Mouse (Mus musculus) lung, embryonic 14.5 days (tissue): ENCODE results near the gene Tbc1d8. TPM values are rescaled to one million over a fixed set of nuclear protein-coding genes. Genes with fewer than 3 reads are reported as not detected.
A peak's percentile ranks its signal among the peaks of the same experiment; 100 is the strongest.

Experiments
- ATAC-seq: fragments of 200-750 bp; cut with Nextera tagmentation; 2 replicates; pipeline ENCODE4 v1.8.0; 2017; ENCODE audit warnings: mild to moderate bottlenecking, moderate TSS enrichment, moderate library complexity; ENCODE audit not compliant: insufficient read depth
- DNase-seq: peaks from one replicate; pipeline ENCODE4 v3.0.0-alpha.2; 2015
- H3K27ac ChIP-seq: fragments of 300-500 bp; sonication (generic); 2 replicates; pipeline ENCODE4 v1.5.1; 2014; ENCODE audit warnings: low read depth, mild to moderate bottlenecking, moderate library complexity
- H3K27me3 ChIP-seq: fragments of 300-500 bp; sonication (generic); 2 replicates; pipeline ENCODE4 v1.6.1; 2014; ENCODE audit warnings: low read length, control low read depth; ENCODE audit not compliant: insufficient read depth
- H3K36me3 ChIP-seq: fragments of 300-500 bp; sonication (generic); 2 replicates; pipeline ENCODE4 v1.6.1; 2014; ENCODE audit warnings: control low read depth; ENCODE audit not compliant: insufficient read depth
- H3K4me1 ChIP-seq: fragments of 300-500 bp; sonication (generic); 2 replicates; pipeline ENCODE4 v1.6.1; 2014; ENCODE audit warnings: antibody characterized with exemption, control low read depth; ENCODE audit not compliant: insufficient read depth
- H3K4me2 ChIP-seq: fragments of 300-500 bp; sonication (generic); 2 replicates; pipeline ENCODE4 v1.6.1; 2014; ENCODE audit warnings: mild to moderate bottlenecking
- H3K4me3 ChIP-seq: fragments of 300-500 bp; sonication (generic); 2 replicates; pipeline ENCODE4 v1.5.1; 2014; ENCODE audit warnings: low read depth, low read length
- H3K9ac ChIP-seq: fragments of 300-500 bp; sonication (generic); 2 replicates; pipeline ENCODE4 v1.6.1; 2014
- H3K9me3 ChIP-seq: fragments of 300-500 bp; sonication (generic); 2 replicates; pipeline ENCODE4 v1.6.1; 2016; ENCODE audit warnings: low read depth, low read length, control low read depth
- CTCF ChIP-seq: IDR thresholded peaks from 2 replicates; pipeline ENCODE4 v1.5.1; 2016; ENCODE audit warnings: antibody characterized with exemption, low read depth
- WGBS: fragments of 180-500 bp; shearing (Covaris S2); extraction: QIAGEN DNeasy Blood & Tissue Kit; methylation state at CpG from one replicate; pipeline ENCODE4 v1.1.7; 2014; 5-methylcytosine and 5-hydroxymethylcytosine counted together
- polyA plus RNA-seq: library from polyadenylated mRNA; unstranded; fragments of >200 nt; fragmentation: Nextera tagmentation; extraction: Ambion mirVana; gene quantifications from 2 replicates; pipeline ENCODE4 v1.2.1, GENCODE M21; 2014

Tbc1d8 gene
- polyA plus RNA-seq, 1 experiment from 2014 or later = 10.7 TPM

DNA sequence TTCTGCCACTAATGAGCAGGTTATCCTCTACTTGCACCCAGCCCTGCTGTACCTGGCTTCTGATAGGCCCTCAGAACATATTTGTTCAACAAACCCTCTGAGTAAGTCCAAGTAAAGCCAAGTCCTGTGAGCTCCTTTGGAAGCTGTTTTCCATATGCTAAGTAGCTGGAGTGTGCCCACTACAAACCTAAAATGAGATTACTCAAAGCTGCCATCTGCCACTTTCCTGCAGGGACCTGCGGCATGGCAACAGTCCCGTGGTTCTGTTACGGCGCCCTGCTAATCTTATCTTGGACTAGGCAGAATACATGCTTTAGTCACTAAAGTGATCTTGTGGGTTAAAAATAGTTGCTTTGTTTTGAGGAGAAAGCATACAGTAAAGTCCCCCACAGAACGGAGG is 32.4 kb downstream of the Tbc1d8 start:
- no peak for TF ChIP-seq CTCF
- H3K4me3 ChIP-seq = no peak overlapping the region
- WGBS = 71% methylated on average over 5 of the region's 5 CpGs
- H3K9ac ChIP-seq = no peak overlapping the region
- DNase-seq = no peak
- H3K27ac ChIP-seq = no peak overlapping the region
- H3K27me3 ChIP-seq = no peaks in the 10 kb centered on the region
- no peaks in the 10 kb centered on the region for H3K36me3 ChIP-seq
- no peak for ATAC-seq
- no peaks in the 10 kb centered on the region for H3K9me3 ChIP-seq
- H3K4me2 ChIP-seq = no peak overlapping the region
- peaks cover 21% of the 10 kb centered on the region for H3K4me1 ChIP-seq

DNA sequence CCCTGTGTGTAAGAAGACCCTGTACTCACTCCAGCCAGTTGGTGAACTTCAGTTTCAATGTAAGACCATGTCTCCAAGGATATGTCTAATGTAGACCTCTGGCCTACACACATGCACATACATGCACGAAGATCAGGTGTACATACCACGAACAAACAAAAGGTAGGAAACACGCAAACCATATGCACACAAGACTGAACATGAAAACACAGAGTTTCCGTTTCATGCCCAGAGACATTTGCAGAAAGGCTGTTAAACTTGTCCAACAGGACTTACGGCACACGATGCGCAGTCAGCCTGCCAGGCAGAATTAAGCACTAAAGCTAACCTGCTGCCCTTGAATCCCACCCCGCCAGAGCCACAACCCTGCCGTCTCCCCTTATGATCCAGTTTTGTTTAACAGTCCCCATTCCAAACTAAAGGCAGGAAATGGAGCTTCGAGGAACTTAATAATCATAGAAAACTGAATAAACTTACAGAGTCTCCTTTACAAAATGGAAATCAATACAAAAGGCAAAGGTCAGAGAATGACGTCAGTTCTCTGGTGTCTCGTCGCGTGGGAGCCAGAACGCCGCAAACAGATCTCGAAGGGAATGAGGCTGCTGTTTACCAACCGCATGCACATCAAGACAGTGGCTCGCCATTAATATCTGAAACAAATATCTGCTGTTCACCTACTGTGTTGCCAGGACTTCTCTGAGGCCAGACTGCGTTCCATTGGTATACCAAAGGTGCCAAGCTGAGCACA is 33.1 kb downstream of the Tbc1d8 start:
- Histone ChIP-seq H3K4me3 (no peak overlapping the region), H3K9ac (no peak overlapping the region), H3K4me1 (peaks cover 19% of the 10 kb centered on the region), H3K36me3 (no peaks in the 10 kb centered on the region), H3K27me3 (no peaks in the 10 kb centered on the region), H3K27ac (peak overlapping the region; percentile 58; the same call in 1 of the 2 replicates), H3K9me3 (no peaks in the 10 kb centered on the region), H3K4me2 (no peak overlapping the region)
- DNase-seq (peak; percentile 48), ATAC-seq (no peak)
- WGBS = 61% methylated on average over 20 of the region's 20 CpGs
- TF ChIP-seq CTCF = no peak

DNA sequence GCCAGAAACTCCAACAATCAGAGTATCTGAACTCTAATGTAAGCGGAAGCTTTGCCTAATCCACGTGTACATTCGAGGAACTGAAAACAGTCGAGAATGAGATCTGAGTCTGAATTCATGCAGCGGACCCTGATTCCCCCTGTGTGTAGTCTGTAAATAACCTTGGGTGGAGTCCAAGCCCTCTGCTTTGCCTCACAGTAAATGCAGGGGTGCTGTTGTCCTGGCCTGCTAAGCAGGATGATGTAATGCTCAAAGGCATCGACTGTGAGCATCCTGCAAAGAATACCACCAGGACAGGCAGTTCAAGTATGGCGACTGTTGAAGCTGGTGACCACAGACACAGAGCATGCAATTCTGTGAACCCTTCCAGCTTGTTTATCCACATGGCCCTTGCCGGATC is 34.8 kb downstream of the Tbc1d8 start:
- Histone ChIP-seq H3K4me1 (peaks cover 16% of the 10 kb centered on the region; the same call in 1 of the 2 replicates), H3K4me2 (no peak overlapping the region), H3K4me3 (no peak overlapping the region), H3K27me3 (no peaks in the 10 kb centered on the region), H3K9me3 (no peaks in the 10 kb centered on the region), H3K36me3 (no peaks in the 10 kb centered on the region), H3K9ac (no peak overlapping the region), H3K27ac (no peak overlapping the region)
- 68% methylated on average over 8 of the region's 8 CpGs for WGBS
- TF ChIP-seq CTCF = no peak
- ATAC-seq (no peak), DNase-seq (no peak)

DNA sequence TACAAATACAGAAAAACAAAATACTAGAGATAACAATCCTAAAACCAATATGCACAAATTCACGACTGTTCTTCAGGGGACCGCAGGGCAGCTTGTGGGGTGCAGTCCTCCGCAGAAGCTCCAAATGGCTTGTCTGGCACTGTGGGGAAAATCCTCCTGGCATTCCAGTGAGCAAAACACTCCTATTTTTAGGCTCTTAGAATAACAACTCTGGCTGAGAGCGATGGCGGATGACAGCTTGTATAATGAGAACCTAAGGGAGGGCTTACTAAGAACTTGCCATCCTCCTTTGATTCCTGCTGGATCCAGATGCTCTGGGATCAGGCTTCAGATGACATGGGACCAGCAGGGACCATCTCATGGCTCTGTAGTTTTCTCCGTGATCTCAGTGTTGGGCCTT is 36.9 kb downstream of the Tbc1d8 start:
- H3K9ac ChIP-seq = no peak overlapping the region
- H3K4me3 ChIP-seq = no peak overlapping the region
- DNase-seq = peak; percentile 43
- no peaks in the 10 kb centered on the region for H3K27me3 ChIP-seq
- no peak overlapping the region for H3K4me2 ChIP-seq
- no peaks in the 10 kb centered on the region for H3K36me3 ChIP-seq
- no peak overlapping the region for H3K27ac ChIP-seq
- H3K4me1 ChIP-seq = peaks cover 16% of the 10 kb centered on the region; the same call in 1 of the 2 replicates
- TF ChIP-seq CTCF = no peak
- no peak for ATAC-seq
- 46% methylated on average over 6 of the region's 6 CpGs for WGBS
- H3K9me3 ChIP-seq = no peaks in the 10 kb centered on the region

DNA sequence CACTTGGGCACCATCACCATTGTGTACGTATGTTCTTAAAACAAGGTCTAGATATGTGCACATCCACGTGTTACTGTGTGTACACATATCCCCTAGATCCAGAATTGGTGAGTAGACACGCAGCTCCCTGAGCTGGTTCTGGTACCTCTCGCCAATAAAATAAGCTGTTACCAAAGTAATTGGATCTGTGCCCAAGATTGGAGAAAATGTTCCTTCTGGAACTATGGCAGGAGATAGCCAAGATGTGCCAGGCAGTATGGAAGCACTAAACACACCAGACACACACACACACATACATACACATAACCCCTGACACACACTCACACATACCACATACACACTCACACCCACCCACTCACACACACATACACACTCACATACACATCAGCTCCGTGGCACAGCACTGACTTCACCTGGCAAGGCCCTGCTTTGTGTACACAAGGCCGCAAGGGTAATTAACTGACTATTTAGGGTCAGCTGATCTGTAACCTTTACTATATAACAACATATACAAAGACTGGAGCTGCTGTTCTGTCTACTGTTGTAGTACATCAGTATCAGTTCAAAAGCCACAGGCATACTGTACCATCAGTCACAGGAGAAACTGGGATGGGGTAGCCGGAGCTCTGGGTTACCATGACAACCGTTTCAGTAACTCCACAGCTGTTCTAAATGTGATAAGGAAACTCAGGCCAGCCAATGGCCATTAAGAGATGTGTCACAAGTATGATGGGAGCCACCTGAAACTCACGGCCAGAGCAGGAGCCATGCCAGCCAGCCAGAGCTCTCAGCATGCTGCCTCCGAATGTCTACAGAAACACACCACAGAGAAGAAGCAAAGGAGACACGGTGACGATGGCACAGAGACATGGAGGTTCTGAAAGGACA is 38.6 kb downstream of the Tbc1d8 start:
- peak; percentile 15 for DNase-seq
- H3K4me3 ChIP-seq = no peak overlapping the region
- H3K9me3 ChIP-seq = no peaks in the 10 kb centered on the region
- H3K4me2 ChIP-seq = no peak overlapping the region
- no peak for TF ChIP-seq CTCF
- H3K27me3 ChIP-seq = no peaks in the 10 kb centered on the region
- no peak overlapping the region for H3K9ac ChIP-seq
- H3K27ac ChIP-seq = no peak overlapping the region
- 52% methylated on average over 12 of the region's 12 CpGs for WGBS
- no peak for ATAC-seq
- H3K36me3 ChIP-seq = no peaks in the 10 kb centered on the region
- H3K4me1 ChIP-seq = 0 out of 2 replicates have a peak, but pooled peaks cover 6% of the 10 kb centered on the region

DNA sequence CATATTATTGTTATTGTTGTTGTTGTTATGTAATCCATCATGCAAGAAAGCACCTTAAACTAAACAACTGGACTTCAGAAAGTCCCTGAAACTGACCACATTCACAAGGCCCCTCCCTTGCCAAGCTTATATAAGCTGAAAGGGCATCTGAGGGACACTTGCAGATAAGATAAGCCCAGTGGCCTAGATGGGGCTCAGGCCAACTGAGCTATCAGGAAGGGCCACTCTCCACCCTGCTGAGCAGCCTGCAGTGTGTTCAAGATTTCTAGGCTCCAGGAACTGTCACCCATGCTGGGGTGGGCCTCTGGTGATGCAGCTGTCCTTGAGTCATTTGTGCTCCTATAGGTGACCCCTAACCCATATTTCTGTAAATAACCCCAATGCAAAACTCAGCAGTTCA is 39.9 kb downstream of the Tbc1d8 start:
- H3K4me1 ChIP-seq = 0 out of 2 replicates have a peak, but pooled peaks cover under 1% of the 10 kb centered on the region
- no peak overlapping the region for H3K4me2 ChIP-seq
- no peak for DNase-seq
- no peak overlapping the region for H3K27ac ChIP-seq
- no peak overlapping the region for H3K9ac ChIP-seq
- no peak for ATAC-seq
- H3K27me3 ChIP-seq = no peaks in the 10 kb centered on the region
- no peaks in the 10 kb centered on the region for H3K9me3 ChIP-seq
- no peak for TF ChIP-seq CTCF
- no peak overlapping the region for H3K4me3 ChIP-seq
- no peaks in the 10 kb centered on the region for H3K36me3 ChIP-seq

DNA sequence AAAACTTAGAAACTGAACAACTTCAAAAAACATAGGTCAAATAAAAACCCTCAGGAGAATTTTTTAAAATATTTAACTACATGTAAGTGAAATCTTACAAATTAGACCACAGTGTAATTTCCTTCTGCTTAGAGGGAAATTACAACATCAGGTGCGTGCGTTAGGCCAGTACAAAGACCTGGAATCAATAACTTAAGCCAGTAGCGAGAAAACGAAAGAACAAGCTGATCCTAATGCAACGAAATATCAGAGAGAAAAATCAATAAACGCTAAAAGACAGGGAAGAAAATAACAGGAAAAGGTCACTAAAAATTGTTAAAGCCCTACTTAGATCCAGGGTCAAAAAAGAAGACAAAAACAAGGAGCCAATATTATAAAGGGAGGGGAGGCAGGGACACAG is 44.3 kb downstream of the Tbc1d8 start:
- WGBS = 84% methylated on average over 6 of the region's 6 CpGs
- no peak for TF ChIP-seq CTCF
- Histone ChIP-seq H3K9ac (no peak overlapping the region), H3K27me3 (no peaks in the 10 kb centered on the region), H3K4me2 (no peak overlapping the region), H3K36me3 (no peaks in the 10 kb centered on the region), H3K4me1 (no peaks in the 10 kb centered on the region), H3K4me3 (no peak overlapping the region), H3K27ac (no peak overlapping the region), H3K9me3 (no peaks in the 10 kb centered on the region)
- ATAC-seq = no peak
- DNase-seq = no peak
